Mouse (Mus musculus) forebrain, embryonic 10.5 days (tissue): ENCODE results near the gene Tsen15. TPM values are rescaled to one million over a fixed set of nuclear protein-coding genes. Genes with fewer than 3 reads are reported as not detected.

ENCODE experiments used
- DNase-seq: peaks from one replicate; pipeline ENCODE4 v3.0.0-alpha.2; 2017; ENCODE audit warnings: low spot score; ENCODE audit errors: extremely low spot score
- H3K27ac ChIP-seq: fragments of 300-500 bp; sonication (generic); 2 replicates; pipeline ENCODE4 v1.5.1; 2016; ENCODE audit warnings: mild to moderate bottlenecking
- H3K27me3 ChIP-seq: fragments of 300-500 bp; sonication (generic); 2 replicates; pipeline ENCODE4 v1.6.1; 2016; ENCODE audit warnings: mild to moderate bottlenecking; ENCODE audit not compliant: poor library complexity, severe bottlenecking
- H3K36me3 ChIP-seq: fragments of 300-500 bp; sonication (generic); replicated peaks from 2 replicates; pipeline ENCODE4 v1.6.1; 2016; ENCODE audit warnings: mild to moderate bottlenecking, moderate library complexity
- H3K4me1 ChIP-seq: fragments of 300-500 bp; sonication (generic); 2 replicates; pipeline ENCODE4 v1.6.1; 2016
- H3K4me3 ChIP-seq: fragments of 300-500 bp; sonication (generic); 2 replicates; pipeline ENCODE4 v1.5.1; 2016; ENCODE audit warnings: mild to moderate bottlenecking, moderate library complexity
- H3K9me3 ChIP-seq: fragments of 300-500 bp; sonication (generic); 2 replicates; pipeline ENCODE4 v1.6.1; 2016; ENCODE audit warnings: mild to moderate bottlenecking, moderate library complexity
- WGBS: fragments of 180-500 bp; shearing (Covaris S2); methylation state at CpG from one replicate; pipeline ENCODE4 v1.1.7; 2016; 5-methylcytosine and 5-hydroxymethylcytosine counted together
- polyA plus RNA-seq: library from polyadenylated mRNA; unstranded; fragments of >200 nt; fragmentation: Nextera tagmentation; extraction: Ambion mirVana; gene quantifications from 2 replicates; pipeline ENCODE4 v1.2.1, GENCODE M21; 2016

The Tsen15 gene
- polyA plus RNA-seq: 94.8 and 102 TPM in 2 replicates

- peak; percentile 78 for DNase-seq
- Histone ChIP-seq H3K9me3 (no peaks in the 10 kb centered on the region), H3K4me3 (peak within 1 kb of the TSS; percentile 86), H3K27me3 (no peaks in the 10 kb centered on the region), H3K27ac (peak within 1 kb of the TSS; percentile 89), H3K4me1 (peaks cover 17% of the 10 kb centered on the region), H3K36me3 (peaks cover 11% of the 10 kb centered on the region)
- WGBS: under 1% methylated on average over 57 of the region's 57 CpGs
Measured at GRCm38 (mm10) chr1:152386188-152386835, at the start of gene Tsen15. Gene Tsen15, minus strand, starts transcription at chr1:152386688.

- WGBS: 93% methylated on average over 4 of the region's 4 CpGs
- no peak for DNase-seq
- no peaks in the 10 kb centered on the region for H3K9me3 ChIP-seq
- no peak overlapping the region for H3K4me3 ChIP-seq
- H3K36me3 ChIP-seq: no peaks in the 10 kb centered on the region
- no peak overlapping the region for H3K27ac ChIP-seq
- no peaks in the 10 kb centered on the region; the same call in 1 of the 2 replicates for H3K27me3 ChIP-seq
- no peaks in the 10 kb centered on the region for H3K4me1 ChIP-seq
Measured at GRCm38 (mm10) chr1:152434166-152434565, 47.7 kb upstream of the Tsen15 start.

GRCm38 (mm10) chr1:152429805-152430204, 43.3 kb upstream of the Tsen15 start:
- Histone ChIP-seq H3K4me3 (no peak overlapping the region), H3K27me3 (peaks cover 12% of the 10 kb centered on the region; the same call in 1 of the 2 replicates), H3K4me1 (peaks cover 17% of the 10 kb centered on the region), H3K27ac (no peak overlapping the region), H3K9me3 (no peaks in the 10 kb centered on the region), H3K36me3 (no peaks in the 10 kb centered on the region)
- 86% methylated on average over 7 of the region's 7 CpGs for WGBS
- no peak for DNase-seq

- Histone ChIP-seq H3K27me3 (peaks cover 12% of the 10 kb centered on the region; the same call in 1 of the 2 replicates), H3K36me3 (no peaks in the 10 kb centered on the region), H3K27ac (no peak overlapping the region), H3K9me3 (no peaks in the 10 kb centered on the region), H3K4me1 (peaks cover 20% of the 10 kb centered on the region), H3K4me3 (no peak overlapping the region)
- WGBS: 59% methylated on average over 12 of the region's 12 CpGs
- DNase-seq: no peak
Measured at GRCm38 (mm10) chr1:152427912-152428581, 41.6 kb upstream of the Tsen15 start.

GRCm38 (mm10) chr1:152423052-152423451, 36.6 kb upstream of the Tsen15 start:
- H3K27me3 ChIP-seq: peaks cover 12% of the 10 kb centered on the region; the same call in 1 of the 2 replicates
- WGBS: 88% methylated on average over 3 of the region's 3 CpGs

GRCm38 (mm10) chr1:152422295-152422694, 35.8 kb upstream of the Tsen15 start:
- H3K9me3 ChIP-seq: no peaks in the 10 kb centered on the region
- peaks cover 12% of the 10 kb centered on the region; the same call in 1 of the 2 replicates for H3K27me3 ChIP-seq
- no peak overlapping the region for H3K4me3 ChIP-seq
- 93% methylated on average over 3 of the region's 3 CpGs for WGBS
- no peaks in the 10 kb centered on the region for H3K36me3 ChIP-seq
- peaks cover 16% of the 10 kb centered on the region for H3K4me1 ChIP-seq
- no peak for DNase-seq
- no peak overlapping the region for H3K27ac ChIP-seq

More at GRCm38 (mm10) chr1:152423052-152423451, 36.6 kb upstream of the Tsen15 start:
- H3K36me3 ChIP-seq: no peaks in the 10 kb centered on the region
- DNase-seq: no peak
- H3K4me3 ChIP-seq: no peak overlapping the region
- H3K4me1 ChIP-seq: peaks cover 16% of the 10 kb centered on the region
- H3K9me3 ChIP-seq: no peaks in the 10 kb centered on the region
- no peak overlapping the region for H3K27ac ChIP-seq

- no peaks in the 10 kb centered on the region for H3K36me3 ChIP-seq
- H3K4me3 ChIP-seq: no peak overlapping the region
- WGBS: 61% methylated on average over 5 of the region's 5 CpGs
- DNase-seq: no peak
- H3K27ac ChIP-seq: no peak overlapping the region
- no peaks in the 10 kb centered on the region for H3K27me3 ChIP-seq
- peaks cover under 1% of the 10 kb centered on the region; the same call in 1 of the 2 replicates for H3K9me3 ChIP-seq
- peaks cover 8% of the 10 kb centered on the region; the same call in 1 of the 2 replicates for H3K4me1 ChIP-seq
Measured at GRCm38 (mm10) chr1:152417602-152418001, 31.1 kb upstream of the Tsen15 start.

- no peak for DNase-seq
- Histone ChIP-seq H3K27ac (no peak overlapping the region), H3K27me3 (no peaks in the 10 kb centered on the region), H3K36me3 (no peaks in the 10 kb centered on the region), H3K4me1 (peaks cover 8% of the 10 kb centered on the region; the same call in 1 of the 2 replicates), H3K4me3 (no peak overlapping the region), H3K9me3 (peaks cover 8% of the 10 kb centered on the region; the same call in 1 of the 2 replicates)
- WGBS: 90% methylated on average over 13 of the region's 13 CpGs
Measured at GRCm38 (mm10) chr1:152416306-152416904, 29.9 kb upstream of the Tsen15 start.

GRCm38 (mm10) chr1:152414451-152414850, 28.0 kb upstream of the Tsen15 start:
- no peaks in the 10 kb centered on the region for H3K27me3 ChIP-seq
- H3K27ac ChIP-seq: no peak overlapping the region
- no peak overlapping the region for H3K4me3 ChIP-seq
- peaks cover 8% of the 10 kb centered on the region; the same call in 1 of the 2 replicates for H3K4me1 ChIP-seq
- no peaks in the 10 kb centered on the region for H3K36me3 ChIP-seq
- no peak for DNase-seq
- WGBS: 89% methylated on average over 10 of the region's 10 CpGs
- peaks cover 8% of the 10 kb centered on the region; the same call in 1 of the 2 replicates for H3K9me3 ChIP-seq

GRCm38 (mm10) chr1:152413961-152414360, 27.5 kb upstream of the Tsen15 start:
- no peaks in the 10 kb centered on the region for H3K27me3 ChIP-seq
- H3K4me3 ChIP-seq: no peak overlapping the region
- 81% methylated on average over 1 of the region's 1 CpGs for WGBS
- H3K36me3 ChIP-seq: no peaks in the 10 kb centered on the region
- H3K4me1 ChIP-seq: peaks cover 8% of the 10 kb centered on the region; the same call in 1 of the 2 replicates
- H3K9me3 ChIP-seq: peaks cover 8% of the 10 kb centered on the region; the same call in 1 of the 2 replicates
- H3K27ac ChIP-seq: no peak overlapping the region
- no peak for DNase-seq

GRCm38 (mm10) chr1:152413116-152413515, 26.6 kb upstream of the Tsen15 start:
- Histone ChIP-seq H3K4me1 (peaks cover 8% of the 10 kb centered on the region; the same call in 1 of the 2 replicates), H3K4me3 (no peak overlapping the region), H3K27me3 (no peaks in the 10 kb centered on the region), H3K27ac (no peak overlapping the region), H3K9me3 (peaks cover 8% of the 10 kb centered on the region; the same call in 1 of the 2 replicates), H3K36me3 (no peaks in the 10 kb centered on the region)
- no peak for DNase-seq
- WGBS: 96% methylated on average over 2 of the region's 2 CpGs

GRCm38 (mm10) chr1:152410657-152411056, 24.2 kb upstream of the Tsen15 start:
- Histone ChIP-seq H3K9me3 (peaks cover 8% of the 10 kb centered on the region; the same call in 1 of the 2 replicates), H3K4me3 (no peak overlapping the region), H3K27ac (no peak overlapping the region), H3K36me3 (no peaks in the 10 kb centered on the region), H3K27me3 (no peaks in the 10 kb centered on the region), H3K4me1 (peaks cover 13% of the 10 kb centered on the region)
- 96% methylated on average over 3 of the region's 3 CpGs for WGBS
- no peak for DNase-seq
